Mouse (Mus musculus) brain, embryonic 14.5 days (tissue): ENCODE measurements around the gene BC034090. TPM values are rescaled to one million over a fixed set of nuclear protein-coding genes. Genes with fewer than 3 reads are reported as not detected.
"Not testable (repeated sequence)": the region's sequence is repeated elsewhere in the genome, so short reads cannot be mapped to it uniquely, and the experiment has no call there.

ENCODE experiments used
- DNase-seq: peaks from one replicate; pipeline ENCODE4 v3.0.0-alpha.2; 2011; ENCODE audit warnings: low read depth
- CTCF ChIP-seq: fragments of 200-500 bp; IDR thresholded peaks from 2 replicates; pipeline ENCODE4 v1.5.1; 2012; ENCODE audit warnings: inconsistent platforms, mild to moderate bottlenecking, moderate library complexity, borderline replicate concordance; ENCODE audit not compliant: insufficient read depth, insufficient read length; ENCODE audit errors: extremely low read depth
- POLR2A ChIP-seq: fragments of 200-500 bp; IDR thresholded peaks from 2 replicates; pipeline ENCODE4 v1.6.1; 2012; ENCODE audit warnings: mild to moderate bottlenecking, inconsistent platforms, borderline replicate concordance; ENCODE audit not compliant: poor library complexity, insufficient read depth, insufficient read length, severe bottlenecking; ENCODE audit errors: extremely low read depth
- polyA plus RNA-seq: library from polyadenylated mRNA; depleted of rRNA; stranded (reverse); fragments of >200 nt; gene quantifications from 2 replicates; pipeline ENCODE4 v1.2.3, GENCODE M21; 2012

The BC034090 gene
- polyA plus RNA-seq, 1 experiment = 13.3 TPM

DNA sequence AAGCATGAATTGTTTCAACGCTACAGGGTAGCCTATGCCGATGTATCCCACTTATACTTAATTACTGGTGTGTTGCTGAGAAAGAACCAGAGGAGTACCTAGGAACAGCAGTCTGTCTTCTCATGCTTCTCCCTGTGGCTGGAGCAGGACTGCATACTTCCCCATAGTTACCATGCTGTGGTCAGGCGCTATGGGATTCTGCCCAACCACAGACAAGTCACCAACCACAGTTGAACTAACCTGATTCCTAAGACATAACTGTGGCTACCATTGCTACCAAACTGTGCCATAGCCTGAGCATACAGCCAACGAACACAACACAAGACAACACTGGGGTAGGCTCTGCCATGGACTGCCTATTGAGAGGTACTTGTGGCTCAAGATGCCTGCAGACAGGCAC, 28.7 kb upstream of the BC034090 start:
- no peak for TF ChIP-seq POLR2A
- TF ChIP-seq CTCF = no peak
- no peak for DNase-seq

DNA sequence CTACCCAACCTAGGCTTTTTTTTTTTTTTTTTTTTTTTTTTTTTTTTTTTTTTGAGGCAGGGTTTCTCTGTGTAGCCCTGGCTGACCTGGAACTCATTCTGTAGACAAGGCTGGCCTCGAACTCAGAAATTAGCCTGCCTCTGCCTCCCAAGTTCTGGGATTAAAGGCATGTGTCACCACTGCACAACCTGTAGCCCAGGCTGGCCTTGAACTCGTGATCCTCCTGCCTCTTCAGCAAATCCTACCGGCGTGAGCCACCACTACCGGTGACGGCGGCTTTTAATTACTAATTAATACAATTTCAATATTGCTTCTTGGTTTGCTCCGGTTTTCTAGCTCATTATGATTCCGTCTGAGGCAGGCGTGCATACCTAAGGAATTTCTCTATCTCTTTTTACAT, 18.3 kb upstream of the BC034090 start:
- not testable (repeated sequence) for DNase-seq

DNA sequence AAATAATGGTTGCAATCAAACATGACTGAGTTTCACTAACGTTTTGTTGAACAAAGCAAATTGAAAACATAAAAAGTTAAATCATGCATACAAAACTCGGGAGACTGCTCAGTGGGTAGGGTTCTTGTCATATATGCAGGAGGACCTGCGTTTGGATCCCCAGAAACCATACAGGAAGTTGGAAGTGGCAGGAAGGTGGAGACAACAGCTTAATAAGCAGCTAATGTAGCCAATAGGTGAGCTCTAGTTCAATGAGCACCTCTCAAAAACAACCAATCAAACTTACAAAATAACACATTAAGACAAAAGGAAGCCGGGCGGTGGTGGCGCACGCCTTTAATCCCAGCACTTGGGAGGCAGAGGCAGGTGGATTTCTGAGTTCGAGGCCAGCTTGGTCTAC, 10.1 kb upstream of the BC034090 start:
- no peak for DNase-seq
- no peak for TF ChIP-seq POLR2A
- TF ChIP-seq CTCF = no peak

DNA sequence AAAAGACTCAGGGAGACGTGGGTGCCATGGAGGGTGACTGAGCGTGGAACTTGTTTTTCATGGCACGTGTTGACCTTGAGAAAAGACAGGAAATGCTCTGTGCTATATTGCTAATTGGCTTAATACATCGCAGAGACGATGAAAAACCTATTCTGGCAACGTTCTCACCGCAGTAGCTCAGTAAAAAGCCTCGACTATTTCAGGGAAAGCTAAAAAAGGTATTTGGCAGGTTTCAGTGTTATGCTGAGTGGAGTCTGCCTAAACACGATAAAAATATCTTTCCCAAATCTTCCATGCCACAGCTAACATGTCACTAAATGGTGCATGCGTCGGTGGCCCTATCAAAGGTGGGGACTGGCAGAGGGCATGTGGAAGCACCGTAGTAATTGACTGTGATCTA, 8.9 kb upstream of the BC034090 start:
- DNase-seq = no peak
- no peak for TF ChIP-seq CTCF

DNA sequence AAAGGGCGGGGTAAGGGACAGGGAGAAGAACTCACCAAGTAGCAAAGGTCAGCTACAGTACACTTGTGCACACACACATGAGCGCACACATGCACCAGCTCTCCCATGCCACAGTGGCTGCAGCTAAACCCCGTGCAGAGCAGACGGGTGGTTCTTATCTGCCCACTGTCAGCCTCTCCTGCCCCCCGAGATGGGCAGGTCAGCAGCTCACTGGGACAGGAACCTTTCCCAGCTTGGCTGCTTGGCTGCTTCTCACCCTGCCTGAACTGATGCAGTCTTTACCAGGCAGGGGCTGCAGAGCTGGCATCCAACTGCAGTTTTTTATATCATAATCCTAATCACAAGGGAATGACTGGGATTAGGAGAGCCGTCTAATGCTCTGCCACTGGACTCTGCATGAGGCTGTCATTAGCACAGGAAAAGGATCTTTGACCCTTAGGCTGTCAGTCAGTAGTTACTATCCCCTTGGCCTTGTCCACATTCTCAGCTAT, 8.4 kb upstream of the BC034090 start:
- no peak for DNase-seq
- TF ChIP-seq CTCF (no peak), POLR2A (no peak)

DNA sequence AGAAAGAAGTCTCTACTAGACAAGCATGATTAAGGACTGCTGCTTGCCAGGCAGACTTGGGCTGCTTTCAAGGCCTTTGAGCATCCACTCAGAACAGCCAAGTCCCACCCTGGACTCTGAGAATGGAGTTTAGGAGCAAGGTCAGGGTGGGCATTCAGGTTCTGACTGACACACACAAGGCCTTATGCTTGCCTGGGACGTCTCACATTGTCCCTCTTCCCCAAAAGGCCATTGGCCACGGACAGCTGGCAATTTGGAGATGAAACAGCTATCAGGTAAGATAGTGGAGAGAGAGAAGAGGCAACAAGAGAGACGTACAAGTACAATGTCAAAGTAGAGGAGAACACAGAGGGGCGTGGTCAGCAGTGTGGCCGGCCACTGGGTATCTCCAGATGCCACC, 7.4 kb upstream of the BC034090 start:
- TF ChIP-seq CTCF (no peak), POLR2A (no peak)
- DNase-seq = no peak

DNA sequence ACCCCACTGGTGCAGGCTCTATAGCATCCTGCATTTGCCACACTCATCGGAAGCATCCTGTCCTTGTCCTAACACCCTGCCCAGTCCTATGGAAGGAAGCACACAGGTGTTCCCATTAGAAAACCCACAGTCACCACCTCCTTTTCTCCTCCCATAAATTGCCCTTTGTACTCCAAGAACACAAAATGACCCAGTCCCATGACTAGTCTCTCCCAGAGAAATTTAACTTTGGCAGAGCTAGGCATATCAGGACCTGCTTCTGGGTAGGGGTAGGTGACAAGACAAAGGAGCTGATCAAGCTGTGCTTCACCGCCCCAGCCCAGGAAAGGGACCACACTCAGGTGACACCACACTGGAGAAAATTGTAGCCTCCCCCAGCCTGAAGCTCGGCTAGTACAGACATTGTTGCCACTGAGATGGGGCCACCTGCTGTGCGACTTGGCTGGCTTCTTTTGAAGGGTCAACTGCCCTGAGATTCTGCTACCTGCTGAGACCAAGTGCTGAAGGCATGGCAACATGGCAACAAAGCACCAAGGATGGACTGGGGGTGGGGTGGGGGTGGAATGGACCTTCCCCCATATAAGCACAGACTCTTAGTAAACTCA, 6.4 kb upstream of the BC034090 start:
- no peak for DNase-seq

DNA sequence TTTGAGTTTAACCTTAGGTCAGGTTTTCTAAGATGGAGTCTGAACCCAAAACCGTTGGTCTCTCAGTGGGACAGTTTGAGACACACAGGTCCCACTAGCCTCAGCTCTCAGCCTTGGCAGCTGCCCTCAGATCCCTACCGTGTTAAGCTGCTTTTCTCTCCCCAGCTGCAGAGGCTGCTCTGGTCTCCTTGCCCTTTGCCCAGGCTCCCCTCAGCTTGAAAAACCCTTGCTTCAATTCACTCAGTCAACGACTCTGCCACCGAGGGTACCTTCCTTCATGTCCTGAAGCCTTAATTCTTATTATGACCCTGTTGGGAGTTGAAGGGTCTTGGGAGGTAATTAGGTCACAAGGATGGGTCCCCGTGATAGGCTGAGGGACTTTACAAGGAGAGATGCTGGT, 5.7 kb upstream of the BC034090 start:
- TF ChIP-seq POLR2A = no peak
- TF ChIP-seq CTCF = no peak
- no peak for DNase-seq

More for the DNA sequence above, 6.4 kb upstream of the BC034090 start:
- no peak for TF ChIP-seq CTCF
- TF ChIP-seq POLR2A = no peak

DNA sequence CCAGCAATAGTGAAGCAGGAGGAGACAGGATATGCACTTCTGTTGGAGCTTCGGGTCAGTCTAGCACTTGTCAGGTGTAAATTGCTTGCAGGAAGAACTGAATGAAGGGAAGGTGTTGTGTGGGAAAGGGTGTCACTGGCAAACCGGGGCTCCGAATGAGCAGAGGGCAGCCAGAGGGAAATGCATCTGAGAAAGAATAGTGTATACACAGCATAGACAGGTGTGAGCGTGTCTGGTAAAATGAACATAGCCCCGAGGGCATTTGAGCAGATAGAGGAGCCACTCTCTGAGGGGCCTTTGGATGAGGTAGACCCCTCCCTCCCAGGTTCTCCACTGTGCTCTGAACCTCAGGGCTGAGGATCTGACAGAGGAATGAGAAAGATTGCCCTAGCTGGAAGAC, 3.8 kb upstream of the BC034090 start:
- no peak for DNase-seq
- no peak for TF ChIP-seq CTCF
- TF ChIP-seq POLR2A = no peak

DNA sequence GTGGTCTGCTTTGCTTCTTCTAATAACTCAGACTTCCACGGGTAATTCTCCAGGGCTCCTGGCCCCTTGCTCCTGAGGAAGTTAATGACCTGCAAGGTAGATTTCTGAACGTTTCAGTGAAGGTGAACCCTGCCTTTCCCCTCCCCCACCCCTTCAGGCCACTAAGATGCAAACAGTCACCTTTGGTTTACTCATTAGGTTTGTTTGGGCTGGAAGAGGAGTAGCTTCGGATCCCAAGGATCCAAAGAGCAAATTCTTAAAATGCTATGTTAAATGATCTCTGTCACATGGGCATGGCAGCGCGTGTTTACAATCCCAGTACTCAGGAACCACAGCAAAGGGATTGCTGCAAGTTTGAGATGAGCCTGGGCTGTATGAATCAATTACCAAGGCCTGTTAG, 3.2 kb upstream of the BC034090 start:
- TF ChIP-seq CTCF = no peak
- no peak for TF ChIP-seq POLR2A
- no peak for DNase-seq

DNA sequence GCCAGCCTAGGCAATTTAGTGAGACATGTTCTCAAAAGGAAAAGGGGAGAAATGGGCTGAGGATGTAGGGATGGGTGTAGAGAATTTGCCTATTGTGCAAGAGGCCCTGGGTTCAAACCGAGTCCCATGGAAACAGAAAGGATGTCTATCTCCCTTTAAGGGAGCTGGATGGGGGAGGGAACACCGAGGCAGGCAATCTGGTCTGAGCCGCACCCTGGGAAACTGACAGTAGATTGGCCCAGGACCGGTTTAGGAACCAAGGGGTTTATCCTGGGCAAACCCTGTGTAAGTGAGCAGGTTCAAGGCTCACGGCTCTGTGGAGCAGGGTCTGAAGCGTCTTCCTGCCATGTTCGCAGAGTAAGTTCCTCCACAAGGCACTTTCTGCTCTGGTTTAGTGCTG, 1.3 kb upstream of the BC034090 start:
- TF ChIP-seq CTCF (no peak), POLR2A (no peak)
- DNase-seq = no peak

DNA sequence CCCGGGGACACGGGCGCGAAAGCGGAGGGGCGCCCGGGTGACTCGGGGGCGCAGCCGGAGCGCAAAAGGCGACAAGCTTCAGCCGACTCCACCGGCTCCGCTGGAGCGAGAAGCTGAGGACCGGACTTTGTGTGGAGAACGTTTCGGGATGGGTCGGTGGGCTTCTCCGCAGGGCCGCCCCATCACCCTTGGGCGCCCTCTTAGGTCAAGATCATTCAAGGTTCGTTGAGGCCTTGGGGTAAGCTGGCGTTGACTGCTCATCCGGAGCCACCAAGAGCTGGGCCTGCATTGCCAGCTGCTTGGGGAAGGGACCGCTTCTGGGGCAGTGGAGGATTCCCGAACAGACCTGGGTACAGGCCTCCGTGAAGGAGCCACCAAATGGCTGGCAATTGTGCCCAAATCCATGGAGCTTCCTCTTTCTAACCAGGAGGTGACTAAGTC, 547 bp upstream of the BC034090 start:
- TF ChIP-seq CTCF (no peak), POLR2A (no peak)

DNA sequence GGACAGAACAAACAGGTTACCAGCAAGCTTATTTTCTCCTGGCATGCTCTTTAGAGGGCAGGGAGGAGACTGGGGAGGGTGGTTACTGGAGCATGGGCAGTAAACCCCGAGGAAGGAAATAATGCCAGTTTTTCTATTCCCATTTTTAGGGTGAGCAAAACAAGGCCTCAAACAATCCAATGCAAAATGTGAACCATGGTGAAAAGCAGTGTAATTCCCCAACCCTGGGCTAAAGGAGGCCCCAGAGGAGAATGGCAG, 1.8 kb downstream of the BC034090 start:
- no peak for DNase-seq
- TF ChIP-seq CTCF (no peak), POLR2A (no peak)

More for the DNA sequence above, 547 bp upstream of the BC034090 start:
- no peak for DNase-seq
